Comparison of ENCODE assay signal across 20 mouse cellular contexts in the genomic region with DNA sequence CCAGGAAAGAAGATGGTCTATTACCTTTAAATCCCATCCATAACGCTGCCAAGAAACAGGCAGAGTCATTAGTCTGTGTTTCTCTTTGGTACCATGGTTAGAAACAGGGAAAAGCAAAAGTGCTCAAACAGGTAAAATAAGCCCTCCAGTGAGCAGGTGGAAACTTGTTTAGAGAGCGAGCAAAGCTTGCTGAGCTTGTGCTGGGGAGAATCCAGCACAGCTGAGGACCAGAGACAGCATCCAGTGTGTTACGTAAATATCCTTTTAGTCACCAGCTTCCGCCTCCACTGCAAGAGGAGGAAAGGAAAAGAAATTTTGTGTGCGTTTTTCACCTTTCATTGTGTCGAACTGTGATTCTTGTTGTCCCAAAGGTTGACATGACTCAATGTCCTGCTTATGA.
DNase-seq lines count a peak whose midpoint lies in the region; ATAC-seq and TF ChIP-seq lines count a peak whose summit lies in the region.
"Had no signal": no experiment of that assay in that cellular context is flagged by ENCODE, and none has a peak within 500 bp of the region (broad histone marks: within the 10 kb centered on the region; RNA-seq: fewer than 3 reads in every experiment).

No protein-coding gene starts in this region.

- no peak for DNase-seq in frontal cortex, postnatal 10 days (ENCODE audit: low spot score in 2 of 2)
- DNase-seq in left cerebral cortex, postnatal 25 days (ENCODE audit: low spot score in 2 of 2): peak; percentile 11 to 63
- DNase-seq in left cerebral cortex, postnatal 10 days (ENCODE audit: extremely low spot score in 1 of 2, low spot score in 2 of 2): no peak
- DNase-seq in right cerebral cortex, postnatal 25 days: peak; percentile 32
- no peak for DNase-seq in right cerebral cortex, postnatal 10 days (ENCODE audit: low spot score in 2 of 2)
- peak; percentile 56 for DNase-seq in telencephalon, adult 2 months (ENCODE audit: low read depth, low spot score)
- no peak for DNase-seq in kidney, adult 2 months
- DNase-seq: adrenal gland, postnatal 10 days; cerebellum, adult 18-20 months; cerebellum, adult 9-11 months; cerebellum, postnatal 36 days; gastrocnemius, postnatal 10 days; heart, adult 2 months; heart, postnatal 14 days had no signal

- WGBS in kidney, adult 2 months: 91% methylated on average over 6 of the region's 6 CpGs

- no peaks in the 10 kb centered on the region for H3K36me3 ChIP-seq in kidney, adult 2 months (ENCODE audit: control insufficient read depth, insufficient read depth, low read length)
- H3K36me3 ChIP-seq: forebrain, embryonic 12.5 days; heart, embryonic 15.5 days; hindbrain, embryonic 13.5 days had no signal

- H3K27me3 ChIP-seq in kidney, adult 2 months (replicated peaks; ENCODE audit: control insufficient read depth, insufficient read depth, low read length): no peaks in the 10 kb centered on the region
- H3K27me3 ChIP-seq: forebrain, embryonic 12.5 days; heart, embryonic 15.5 days; hindbrain, embryonic 13.5 days had no signal

- H3K27ac ChIP-seq in kidney, adult 2 months (ENCODE audit: insufficient read depth, low read depth, low read length): no peak overlapping the region
- H3K27ac ChIP-seq: forebrain, embryonic 12.5 days; heart, adult 2 months; heart, embryonic 15.5 days; hindbrain, embryonic 13.5 days; hindbrain, postnatal 0 days had no signal

- intact Hi-C loops in left cerebral cortex, postnatal 25 days (cut with DNase I): no loop called here
- intact Hi-C loops in left cerebral cortex, postnatal 10 days (cut with DNase I): no loop called here

- peak; percentile 92 for ATAC-seq in frontal cortex, adult (ENCODE audit: low TSS enrichment)
- ATAC-seq: forebrain, embryonic 16.5 days; hindbrain, postnatal 0 days had no signal

- H3K4me1 ChIP-seq in kidney, adult 2 months (ENCODE audit: control insufficient read depth, insufficient read depth, low read length): no peaks in the 10 kb centered on the region
- H3K4me1 ChIP-seq: forebrain, embryonic 12.5 days; heart, embryonic 15.5 days; hindbrain, embryonic 13.5 days had no signal

- no peak overlapping the region for H3K4me3 ChIP-seq in kidney, adult 2 months (ENCODE audit: insufficient read depth, low read depth, low read length)
- H3K4me3 ChIP-seq: forebrain, embryonic 12.5 days; heart, adult 2 months; heart, embryonic 15.5 days; hindbrain, embryonic 13.5 days had no signal

- TF ChIP-seq POLR2A in kidney, adult 2 months (IDR thresholded peaks at IDR 0.05; ENCODE audit: low read depth, low read length): no peak

- no peak for TF ChIP-seq CTCF in kidney, adult 2 months (conservative IDR thresholded peaks at IDR 0.05; ENCODE audit: insufficient read depth, insufficient read length, low read depth, low read length)

Comparison
In these comparisons a context has a peak if more than half of its experiments do, and no peak if none do; other contexts are left out.
1. DNase-seq: peak in left cerebral cortex, postnatal 25 days (2 of 2), right cerebral cortex, postnatal 25 days (single experiment) and telencephalon, adult 2 months (single experiment); none in frontal cortex, postnatal 10 days (0 of 2), left cerebral cortex, postnatal 10 days (0 of 2), right cerebral cortex, postnatal 10 days (0 of 2) and kidney, adult 2 months (single experiment).